Mouse (Mus musculus) layer of hippocampus, adult 9-11 months (tissue): Measurements from ENCODE around the gene Gm11172.
A peak's percentile ranks its signal among the peaks of the same experiment; 100 is the strongest.
"Not testable (repeated sequence)": the region's sequence is repeated elsewhere in the genome, so short reads cannot be mapped to it uniquely, and the experiment has no call there.

Experiments used
- DNase-seq: peaks from one replicate; pipeline ENCODE4 v3.0.0; 2022

The Gm11172 gene

DNA sequence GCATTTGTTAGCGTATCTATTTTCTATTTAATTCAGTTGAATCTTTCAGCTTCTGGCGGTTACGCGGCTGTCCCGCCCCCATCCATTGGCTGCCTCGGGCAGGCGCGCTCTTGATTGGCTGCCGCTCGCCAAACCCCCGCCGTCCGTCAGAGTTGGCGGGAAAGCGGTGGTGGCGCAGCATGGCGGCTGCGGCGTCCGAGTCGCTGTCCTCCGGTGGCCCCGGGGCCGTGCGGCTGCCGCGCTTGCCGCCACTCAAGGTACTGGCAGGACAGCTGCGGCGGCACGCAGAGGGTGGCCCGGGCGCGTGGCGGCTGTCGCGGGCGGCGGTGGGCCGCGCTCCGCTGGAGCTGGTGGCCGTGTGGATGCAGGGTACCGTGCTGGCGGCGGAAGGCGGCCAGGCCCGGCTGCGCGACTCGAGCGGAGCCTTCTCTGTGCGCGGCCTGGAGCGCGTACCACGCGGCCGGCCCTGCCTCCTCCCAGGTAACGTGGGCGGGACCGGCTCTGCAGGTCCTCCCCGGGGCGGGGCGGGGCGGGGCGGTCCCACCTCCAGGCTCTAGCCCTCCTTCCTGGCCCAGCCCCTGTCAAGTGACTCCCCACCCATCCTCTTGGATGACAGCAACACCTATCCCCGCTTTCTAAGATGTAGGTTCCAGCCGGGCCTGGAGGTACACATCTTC, 22.3 kb downstream of the Gm11172 start, which contains the start of gene Rmi2:
Gene Rmi2 (plus strand): TSS at position 149 of the 677 bp plus-strand sequence.
- DNase-seq: peak; percentile 74

DNA sequence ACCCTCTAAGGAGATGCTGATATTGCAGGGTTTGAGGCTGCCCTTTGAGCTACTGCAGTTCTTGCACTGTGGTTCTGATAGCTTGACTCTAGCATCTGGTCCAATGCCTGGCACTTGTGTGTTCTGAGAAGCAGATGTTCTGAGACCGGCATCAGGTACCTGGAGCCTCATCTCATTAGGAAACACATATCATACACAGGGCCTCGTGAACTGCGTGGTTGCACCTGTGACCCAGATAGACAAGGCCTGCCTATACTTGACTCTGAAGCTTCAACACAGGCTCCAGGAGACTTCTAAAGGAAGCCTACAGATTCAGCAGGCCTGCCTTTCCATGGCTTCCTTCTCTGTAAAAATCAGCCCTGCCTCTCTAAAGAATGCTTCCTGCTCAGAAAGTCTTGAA, 23.7 kb downstream of the Gm11172 start:
- no peak for DNase-seq

DNA sequence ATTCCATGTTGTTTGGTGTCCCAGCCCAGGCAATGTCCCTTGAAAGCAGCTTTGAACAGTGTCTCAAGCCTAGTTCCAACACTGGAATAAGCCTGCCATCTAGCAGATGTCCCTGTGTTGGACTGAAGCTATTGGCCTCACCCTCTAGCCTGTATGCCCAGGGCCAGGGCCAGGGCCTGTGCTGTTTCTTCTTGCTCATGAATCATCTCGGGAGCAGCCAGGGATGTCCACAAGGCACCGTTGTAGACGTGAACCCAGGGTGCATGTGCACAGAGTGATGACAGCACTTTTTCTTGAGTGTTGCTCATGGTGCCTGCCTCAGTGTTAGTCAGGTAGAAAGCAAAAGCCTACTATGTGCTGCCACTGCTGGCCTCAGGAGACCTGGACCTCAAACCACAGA, 24.5 kb downstream of the Gm11172 start:
- no peak for DNase-seq

DNA sequence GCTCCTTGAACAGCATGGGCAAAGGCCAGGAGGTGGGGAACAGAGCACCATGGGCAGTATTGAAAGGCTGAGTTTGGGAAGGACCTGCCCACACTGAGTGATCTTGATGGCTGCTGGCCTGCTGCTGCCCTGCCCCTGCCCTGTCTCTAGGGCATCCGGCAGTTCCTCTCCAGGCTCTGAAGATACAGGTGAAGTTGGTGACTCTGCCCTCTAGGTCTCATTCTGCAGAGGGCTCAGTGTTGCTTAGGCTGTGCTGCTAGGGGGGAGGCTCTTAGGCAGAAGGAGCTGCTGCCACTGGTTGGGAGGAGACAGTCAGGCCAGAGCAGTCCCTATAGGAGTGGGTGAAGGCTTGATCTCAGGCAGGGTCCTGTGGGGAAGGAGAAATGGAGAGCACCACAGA, 25.2 kb downstream of the Gm11172 start:
- DNase-seq: no peak

DNA sequence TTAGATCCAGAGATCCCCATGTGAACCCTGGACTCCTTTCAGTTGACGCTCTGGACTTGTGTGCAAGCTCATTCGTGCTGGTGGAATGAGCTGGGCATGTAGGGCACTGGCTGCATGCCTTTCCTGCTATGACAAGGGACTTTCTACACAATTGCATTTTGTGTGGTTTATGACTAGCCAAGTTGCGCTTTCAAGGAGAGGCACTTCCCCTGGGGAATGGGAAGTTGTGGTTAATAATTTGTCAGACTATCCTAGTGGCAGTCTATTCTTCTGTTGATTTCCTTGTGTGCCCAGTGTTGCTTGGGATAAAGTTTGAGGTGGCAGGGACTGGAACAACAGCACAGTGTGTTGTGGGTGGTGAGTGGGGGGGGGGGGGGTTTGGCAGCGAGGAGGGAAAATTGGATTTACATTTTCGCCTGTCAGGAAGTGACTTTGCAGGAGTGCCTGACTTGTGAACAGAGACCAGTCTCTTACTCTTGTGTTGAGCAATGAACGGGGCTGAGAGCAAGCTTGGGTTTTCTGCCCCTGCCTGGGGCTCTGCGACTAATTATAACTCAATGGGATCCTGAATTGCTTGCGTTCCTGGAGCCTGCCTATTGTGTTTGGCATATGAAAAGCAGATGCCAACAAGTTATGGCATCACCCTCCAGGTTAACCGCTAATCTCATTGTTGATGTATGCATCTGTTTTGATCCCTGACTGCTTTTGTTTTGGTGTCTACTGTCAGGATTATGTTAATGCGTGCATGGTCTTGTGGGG, 26.0 kb downstream of the Gm11172 start:
- no peak for DNase-seq

DNA sequence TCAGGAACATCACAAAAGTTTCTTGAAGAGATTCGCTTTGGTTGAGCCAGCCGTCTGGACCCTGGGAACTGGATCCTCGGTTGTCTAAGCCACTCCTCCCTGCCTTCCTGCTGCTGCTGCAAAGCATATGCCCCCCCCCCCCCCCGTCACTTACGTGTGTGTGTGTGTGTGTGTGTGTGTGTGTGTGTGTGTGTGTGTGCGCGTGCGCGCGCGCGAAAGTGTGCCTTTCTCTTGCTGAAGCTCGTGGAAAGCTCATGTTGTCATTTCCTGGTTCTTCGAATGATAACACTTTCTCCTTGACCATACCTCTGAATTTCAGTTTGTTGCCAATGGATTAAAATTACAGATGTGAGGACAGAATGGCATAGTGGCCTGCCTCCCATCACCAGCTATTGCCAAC, 27.3 kb downstream of the Gm11172 start:
- no peak for DNase-seq

DNA sequence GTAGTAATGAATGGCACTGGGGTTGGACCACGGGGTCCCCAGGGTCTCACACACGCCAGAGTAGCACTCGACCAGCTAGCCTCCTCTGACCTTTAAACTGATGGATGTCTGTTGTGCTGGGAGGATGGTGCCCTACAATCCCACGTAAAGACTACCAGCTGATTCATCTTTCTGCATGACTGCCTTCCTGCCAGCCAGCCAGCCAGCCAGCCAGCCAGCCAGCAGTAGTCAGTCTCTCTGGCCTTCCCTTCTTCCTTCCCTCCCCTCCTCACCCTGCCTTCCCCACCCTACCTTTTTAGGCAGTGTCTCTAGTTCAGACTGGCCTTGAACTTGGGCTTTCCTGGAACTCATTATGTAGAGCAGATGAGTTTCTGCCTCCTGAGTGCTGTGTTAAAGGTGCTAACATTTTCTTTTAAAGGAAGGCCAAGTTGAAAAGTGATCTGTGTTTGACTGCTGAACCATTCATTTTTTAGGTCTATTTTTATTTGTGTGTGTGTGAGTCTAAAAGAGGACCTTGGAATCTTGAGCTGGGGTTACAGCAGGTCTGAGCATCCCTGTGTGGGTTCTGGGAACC, 29.7 kb downstream of the Gm11172 start:
- no peak for DNase-seq

DNA sequence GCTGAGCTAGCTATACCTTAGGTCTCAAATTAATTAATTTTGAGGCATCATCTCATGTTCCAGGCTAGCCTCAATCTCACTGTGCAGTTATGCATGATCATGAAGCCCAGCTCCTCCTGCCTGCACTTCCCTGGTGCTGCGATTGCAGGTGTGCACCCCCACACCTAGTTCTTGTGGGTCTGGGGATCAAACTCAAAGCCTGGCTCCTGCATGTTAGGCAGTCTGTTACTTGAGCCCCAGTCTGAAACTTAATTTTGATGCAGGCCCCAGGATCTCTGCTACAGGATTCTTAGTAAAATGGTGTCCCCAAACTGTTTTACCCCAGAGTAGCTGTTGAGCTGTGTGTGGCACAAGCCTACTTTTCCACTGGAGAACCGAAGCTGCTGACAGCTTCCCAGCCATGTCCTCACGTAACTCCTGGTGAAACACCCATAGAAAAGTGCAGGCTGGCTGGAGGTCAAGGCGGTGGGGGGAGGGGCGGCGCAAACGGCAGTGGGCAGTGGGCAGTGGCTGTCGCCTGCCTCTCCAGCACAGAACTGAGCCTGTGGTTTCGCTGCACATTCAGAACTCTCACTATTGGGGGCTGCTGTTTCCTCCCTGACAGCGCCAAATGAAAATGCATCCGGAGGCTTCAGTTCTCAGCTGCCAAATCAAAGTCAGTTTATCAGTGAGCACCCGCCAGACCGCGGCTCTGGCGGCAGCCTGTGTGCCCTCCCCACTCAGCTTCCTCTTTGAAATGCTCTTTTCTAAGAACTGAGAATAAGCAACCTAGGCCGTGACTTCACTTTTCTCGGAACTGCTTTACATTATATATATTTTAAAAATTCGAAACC, 31.0 kb downstream of the Gm11172 start:
- DNase-seq: peak; percentile 19

DNA sequence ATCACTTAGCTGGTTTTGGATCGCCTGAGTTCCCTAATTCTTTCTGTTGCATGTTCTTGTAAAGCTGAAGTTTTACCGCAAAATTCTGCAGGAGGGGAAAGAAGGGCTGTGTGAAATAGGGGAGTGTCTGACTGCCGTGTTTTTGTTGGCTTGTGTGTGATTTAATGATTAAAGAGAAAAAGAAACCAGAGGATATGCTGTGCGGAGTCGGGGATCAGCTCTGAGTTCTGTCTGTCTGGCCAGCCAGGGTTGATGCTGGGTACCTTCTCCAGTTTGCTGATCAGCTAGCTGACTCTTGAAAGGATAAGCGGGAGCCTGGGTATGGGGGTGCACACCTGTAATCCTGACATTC, 31.6 kb downstream of the Gm11172 start:
- no peak for DNase-seq

DNA sequence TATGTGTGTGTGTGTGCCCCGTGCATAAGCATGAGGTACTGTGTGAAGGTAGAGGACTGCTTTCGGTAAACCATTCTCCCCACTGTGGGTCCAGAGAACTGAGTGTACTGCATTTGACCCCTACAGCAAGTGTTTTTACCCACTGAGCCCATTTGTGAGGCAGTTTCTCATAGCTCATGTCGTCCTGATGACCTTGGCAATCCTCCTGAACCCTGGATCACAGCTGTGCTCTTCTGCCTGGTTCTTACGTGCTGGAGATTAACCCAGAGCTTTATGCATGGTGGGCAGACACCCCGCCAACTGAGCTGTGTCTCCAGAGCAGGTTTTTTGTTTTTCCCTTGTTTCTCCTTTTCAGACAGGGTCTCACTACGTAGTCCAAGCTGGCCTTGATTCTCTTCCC, 33.2 kb downstream of the Gm11172 start:
- DNase-seq: no peak

DNA sequence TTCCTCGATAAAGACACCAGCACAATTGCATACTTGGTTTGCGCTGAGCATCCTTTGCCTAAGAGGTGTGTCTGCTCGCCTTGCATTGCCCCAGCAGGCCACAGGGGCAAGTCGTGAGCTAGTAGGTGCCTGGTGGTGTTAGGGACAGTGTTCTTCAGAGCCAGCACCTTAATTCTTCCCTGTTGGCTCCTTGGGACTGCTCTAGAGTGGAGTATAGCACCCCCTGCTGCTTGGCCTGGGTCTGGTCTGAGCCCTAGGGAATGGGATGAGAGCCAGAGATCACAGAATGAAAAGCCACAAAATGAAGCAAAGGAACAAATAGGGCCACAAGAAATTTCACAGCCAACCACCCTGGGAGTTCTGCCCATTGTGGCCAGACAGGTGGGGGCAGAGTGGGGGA, 33.8 kb downstream of the Gm11172 start:
- peak; percentile 38 for DNase-seq

DNA sequence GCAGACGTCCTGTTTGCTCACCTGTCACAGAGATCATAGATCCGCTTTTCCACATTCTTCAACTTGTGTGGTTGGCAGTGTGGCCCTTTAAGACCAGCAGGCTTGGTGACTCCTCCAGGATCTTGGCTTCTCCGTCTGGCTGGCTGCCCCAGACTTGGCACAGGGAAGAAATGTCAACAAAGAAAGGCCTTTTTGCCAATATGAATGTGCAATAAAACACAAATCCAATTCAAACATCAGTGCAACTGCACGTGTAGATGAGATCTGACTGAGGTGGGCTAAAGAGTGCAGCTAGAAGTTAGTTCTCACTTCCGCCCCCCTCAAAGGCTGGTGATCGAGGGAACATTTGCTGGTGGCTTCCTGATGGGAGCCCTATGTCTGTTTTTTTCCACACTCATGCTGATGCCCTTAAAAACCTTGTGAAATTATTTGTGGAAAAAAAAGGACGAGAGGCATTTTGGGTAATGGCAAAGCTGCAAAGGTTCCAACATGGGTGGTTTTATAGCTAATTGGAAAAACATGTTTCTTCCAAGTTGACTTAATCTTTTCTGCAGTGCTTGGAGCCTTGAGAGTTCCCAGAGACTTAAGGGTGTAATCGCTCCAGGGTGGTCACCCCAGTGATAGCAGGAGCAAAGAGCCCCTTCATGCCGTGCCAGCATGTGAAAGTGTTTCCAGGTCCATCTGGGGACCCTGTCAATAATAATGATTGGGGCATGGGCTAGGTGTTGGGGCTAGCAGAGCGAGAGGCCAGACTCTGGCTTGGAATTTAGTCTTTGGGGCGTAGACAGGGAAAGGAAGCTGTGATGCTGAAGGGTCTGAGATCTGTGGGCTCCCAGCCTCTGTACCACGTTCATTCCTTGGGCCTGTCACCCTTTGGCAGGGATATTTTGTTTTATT, 37.5 kb downstream of the Gm11172 start:
- no peak for DNase-seq

DNA sequence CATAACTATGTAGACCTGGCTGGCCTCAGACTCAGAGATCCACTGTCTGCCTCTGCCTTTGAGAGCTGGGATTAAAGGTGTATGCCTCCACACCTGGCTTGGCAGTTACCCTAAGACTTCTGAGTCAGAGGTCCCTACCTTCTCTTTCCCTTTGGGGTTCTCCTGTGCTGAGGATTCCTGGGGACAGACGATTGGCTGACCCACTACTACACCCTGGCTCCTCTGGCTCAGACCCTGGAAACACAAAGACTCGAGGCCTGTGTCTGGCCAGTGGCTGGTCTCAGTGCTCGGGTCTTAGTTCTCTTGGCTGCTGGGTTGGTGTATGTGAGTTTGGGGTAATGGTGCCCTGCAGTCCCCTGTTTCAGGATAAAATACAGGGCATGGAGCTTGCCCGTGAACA, 38.2 kb downstream of the Gm11172 start:
- no peak for DNase-seq

DNA sequence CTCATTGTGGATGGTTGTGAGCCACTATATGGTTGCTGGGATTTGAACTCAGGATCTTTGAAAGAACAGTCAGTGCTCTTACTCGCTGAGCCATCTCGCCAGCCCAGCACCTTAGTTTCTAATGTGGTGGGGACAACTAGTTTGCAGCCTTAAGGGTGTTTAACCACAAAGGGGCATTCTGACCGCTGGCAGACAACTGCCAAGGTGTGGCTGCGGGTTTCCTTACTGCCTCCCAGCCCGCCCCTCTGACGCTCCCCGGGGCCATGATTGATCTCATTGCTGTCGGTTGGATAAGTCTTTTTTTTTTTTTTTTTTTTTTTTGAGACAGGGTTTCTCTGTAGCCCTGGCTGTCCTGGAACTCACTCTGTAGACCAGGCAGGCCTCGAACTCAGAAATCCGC, 39.5 kb downstream of the Gm11172 start:
- DNase-seq: not testable (repeated sequence)

DNA sequence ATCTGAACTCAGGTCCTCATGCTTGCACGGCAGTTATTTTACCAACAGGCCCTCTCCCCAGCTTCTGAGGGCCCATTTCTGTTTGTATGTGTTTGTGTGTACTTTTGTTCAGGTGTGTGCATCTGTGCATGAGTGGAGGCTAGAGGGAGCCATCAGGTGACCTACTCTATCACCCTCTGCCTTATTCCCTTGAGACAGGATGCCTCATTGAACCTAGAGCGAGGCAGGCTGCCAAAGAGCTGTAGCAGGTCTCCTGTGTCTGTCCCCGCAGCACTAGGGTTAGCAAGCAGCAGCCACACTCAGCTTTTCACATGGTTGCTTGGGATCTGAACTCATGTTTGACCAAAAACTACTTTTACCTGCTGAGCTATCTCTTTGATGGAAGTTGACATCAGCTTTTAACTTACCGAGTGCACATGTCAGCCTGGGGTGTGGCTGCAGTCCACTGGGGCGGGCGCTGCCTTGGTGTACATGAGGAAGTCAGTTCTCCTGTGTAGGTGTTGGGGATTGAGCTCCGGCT, 47.1 kb downstream of the Gm11172 start:
- DNase-seq: no peak

DNA sequence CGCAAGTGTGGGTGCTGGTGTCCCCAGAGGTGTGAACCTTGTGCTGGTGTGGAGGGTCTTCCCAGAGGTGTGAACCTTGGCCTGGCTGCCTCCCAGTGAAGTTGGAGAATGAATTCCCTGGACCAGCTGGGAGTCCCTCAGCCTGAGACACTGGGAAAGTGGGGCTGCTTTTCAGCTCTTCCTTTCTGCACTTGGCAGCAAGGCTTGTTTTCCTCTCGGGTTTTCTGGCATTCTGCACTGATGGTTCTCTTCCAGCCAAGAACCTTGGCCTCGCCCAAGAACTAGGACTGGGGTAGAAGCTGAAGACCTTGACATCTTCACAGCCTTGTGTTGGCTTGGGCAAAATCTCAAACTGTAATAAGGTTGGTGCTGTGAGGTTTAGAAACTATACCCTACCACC, 48.7 kb downstream of the Gm11172 start:
- DNase-seq: no peak
